9 mouse cellular contexts compared by ENCODE assay signal in the genomic region with DNA sequence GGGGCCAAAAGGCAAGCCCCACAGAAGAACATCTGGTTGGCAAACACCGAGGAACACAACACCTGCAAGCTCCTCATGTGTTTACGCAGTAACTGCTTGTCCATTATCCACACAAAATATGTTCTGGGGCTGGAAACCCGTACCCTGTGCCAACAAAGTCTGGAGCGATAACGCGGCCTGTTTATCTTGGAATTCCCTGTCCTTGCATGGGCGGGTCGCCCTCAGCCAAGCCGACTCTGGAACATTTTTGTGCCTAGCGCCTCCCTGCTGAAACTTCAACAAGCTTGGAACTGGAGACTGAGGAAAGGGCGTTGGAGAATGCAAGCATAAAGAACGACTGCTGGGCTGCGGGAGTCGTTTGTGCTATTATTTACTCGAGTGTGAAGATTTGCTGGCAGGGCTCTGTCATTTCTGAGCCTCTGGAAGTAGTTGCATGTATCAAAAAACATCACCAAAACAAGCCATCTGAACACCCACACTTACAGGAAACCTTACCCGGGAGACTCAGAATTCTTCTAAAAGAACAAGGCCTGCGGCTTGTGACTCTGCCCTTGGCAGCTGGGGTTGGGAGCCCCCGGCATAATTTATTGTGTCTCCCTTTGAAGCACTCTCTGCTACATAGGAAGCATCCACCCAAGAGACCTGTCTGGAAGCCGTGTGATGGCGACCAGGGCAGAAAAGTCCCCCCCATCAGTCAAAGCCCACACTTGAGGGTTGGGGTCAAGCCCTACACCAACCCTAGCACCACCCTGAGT.
A peak's percentile ranks its signal among the peaks of the same experiment; 100 is the strongest.
DNase-seq lines count a peak whose midpoint lies in the region; ATAC-seq and TF ChIP-seq lines count a peak whose summit lies in the region.
"Had no signal": no experiment of that assay in that cellular context is flagged by ENCODE, and none has a peak within 500 bp of the region (broad histone marks: within the 10 kb centered on the region; RNA-seq: fewer than 3 reads in every experiment).

No protein-coding gene starts in this region.

- H3K36me3 ChIP-seq in kidney, postnatal 0 days (ENCODE audit: insufficient read depth, low read length) = no peaks in the 10 kb centered on the region

- no peak overlapping the region for H3K9ac ChIP-seq in kidney, postnatal 0 days (ENCODE audit: low read depth, low read length)
- H3K9ac ChIP-seq: liver, embryonic 14.5 days had no signal

- no peak overlapping the region for H3K27ac ChIP-seq in kidney, postnatal 0 days
- H3K27ac ChIP-seq: liver, embryonic 14.5 days had no signal

- no peak for TF ChIP-seq POLR2A in lung, adult 2 months (IDR thresholded peaks at IDR 0.05; ENCODE audit: borderline replicate concordance, extremely low read depth, low read depth, low read length)

- ATAC-seq in kidney, postnatal 0 days (replicated peaks; ENCODE audit: low FRiP score, low read depth) = no peak; the same call in 1 of the 2 replicates
- ATAC-seq in megakaryocyte-erythroid progenitor cell, adult 5-6 weeks (replicated peaks; ENCODE audit: low FRiP score, low TSS enrichment, poor library complexity, severe bottlenecking) = no peak

- no peak for TF ChIP-seq CTCF in kidney, postnatal 0 days (IDR thresholded peaks at IDR 0.05; ENCODE audit: low read depth)
- no peak for TF ChIP-seq CTCF in lung, adult 2 months (IDR thresholded peaks at IDR 0.05; ENCODE audit: insufficient read depth, low read length)

- peak overlapping the region; percentile 30 for H3K4me2 ChIP-seq in kidney, postnatal 0 days (ENCODE audit: low read length)

- no peaks in the 10 kb centered on the region for H3K9me3 ChIP-seq in kidney, postnatal 0 days (replicated peaks; ENCODE audit: low read length)

- no peak overlapping the region for H3K4me3 ChIP-seq in kidney, postnatal 0 days (replicated peaks; ENCODE audit: low read depth, low read length)
- no peak overlapping the region for H3K4me3 ChIP-seq in lung, adult 2 months (replicated peaks; ENCODE audit: extremely low read depth, low read depth, low read length)

- no peaks in the 10 kb centered on the region for H3K27me3 ChIP-seq in kidney, postnatal 0 days (ENCODE audit: insufficient read depth, low read length)

- WGBS in kidney, postnatal 0 days = 17% methylated on average over 20 of the region's 20 CpGs
- WGBS in lung, adult 2 months = 43% methylated on average over 20 of the region's 20 CpGs

- DNase-seq in embryo, embryonic 10.5 days (ENCODE audit: low spot score) = peak; percentile 17
- DNase-seq in embryo, embryonic 9.5 days (ENCODE audit: extremely low spot score) = no peak
- DNase-seq in adrenal gland, postnatal 36 days = peak; percentile 37 to 50
- DNase-seq in heart, adult 8-10 months (ENCODE audit: low spot score) = peak; percentile 82
- peak; percentile 83 for DNase-seq in kidney, postnatal 0 days (ENCODE audit: low spot score)
- DNase-seq in lung, adult 2 months = peak; percentile 25
- DNase-seq in telencephalon, adult 2 months (ENCODE audit: low read depth, low spot score) = peak; percentile 40

- no peaks in the 10 kb centered on the region for H3K4me1 ChIP-seq in kidney, postnatal 0 days (replicated peaks; ENCODE audit: insufficient read depth, low read length)
- no peaks in the 10 kb centered on the region for H3K4me1 ChIP-seq in lung, adult 2 months (ENCODE audit: control insufficient read depth, insufficient read depth, low read length)
